Mouse (Mus musculus) lung, postnatal 0 days (tissue): Measurements from ENCODE around the gene Pmm1. TPM values are rescaled to one million over a fixed set of nuclear protein-coding genes. Genes with fewer than 3 reads are reported as not detected.

Experiments used
- ATAC-seq: fragments of 200-750 bp; cut with Nextera tagmentation; 2 replicates; pipeline ENCODE4 v1.8.0; 2017; ENCODE audit warnings: moderate library complexity
- DNase-seq: peaks from one replicate; pipeline ENCODE4 v3.0.0-alpha.2; 2016; ENCODE audit warnings: low spot score
- H3K27ac ChIP-seq: fragments of 300-500 bp; sonication (generic); 2 replicates; pipeline ENCODE4 v1.5.1; 2014; ENCODE audit warnings: antibody characterized with exemption, mild to moderate bottlenecking, low read length, mixed read lengths
- H3K27me3 ChIP-seq: fragments of 300-500 bp; sonication (generic); replicated peaks from 2 replicates; pipeline ENCODE4 v1.6.1; 2014; ENCODE audit warnings: low read length, mixed read lengths; ENCODE audit not compliant: insufficient read depth
- H3K36me3 ChIP-seq: fragments of 300-500 bp; sonication (generic); 2 replicates; pipeline ENCODE4 v1.6.1; 2014; ENCODE audit warnings: low read length, mixed read lengths; ENCODE audit not compliant: insufficient read depth
- H3K4me1 ChIP-seq: fragments of 300-500 bp; sonication (generic); 2 replicates; pipeline ENCODE4 v1.6.1; 2014; ENCODE audit warnings: antibody characterized with exemption, low read depth, low read length, mixed read lengths; ENCODE audit not compliant: insufficient read depth
- H3K4me2 ChIP-seq: fragments of 300-500 bp; sonication (generic); replicated peaks from 2 replicates; pipeline ENCODE4 v1.6.1; 2014; ENCODE audit warnings: low read depth, mild to moderate bottlenecking, low read length, moderate library complexity, mixed read lengths
- H3K4me3 ChIP-seq: fragments of 300-500 bp; sonication (generic); 2 replicates; pipeline ENCODE4 v1.5.1; 2014; ENCODE audit warnings: low read depth, low read length
- H3K9ac ChIP-seq: fragments of 300-500 bp; sonication (generic); replicated peaks from 2 replicates; pipeline ENCODE4 v1.6.1; 2014; ENCODE audit warnings: low read depth, mild to moderate bottlenecking
- H3K9me3 ChIP-seq: fragments of 300-500 bp; sonication (generic); 2 replicates; pipeline ENCODE4 v1.6.1; 2016; ENCODE audit warnings: low read length, mixed read lengths
- CTCF ChIP-seq: IDR thresholded peaks from 2 replicates; pipeline ENCODE4 v1.5.1; 2016; ENCODE audit warnings: antibody characterized with exemption, mild to moderate bottlenecking
- EP300 ChIP-seq: IDR thresholded peaks from 2 replicates; pipeline ENCODE4 v1.6.1; 2016; ENCODE audit warnings: antibody characterized with exemption, mild to moderate bottlenecking, control low read depth
- WGBS: fragments of 180-500 bp; shearing (Covaris S2); extraction: QIAGEN DNeasy Blood & Tissue Kit; methylation state at CpG from one replicate; pipeline ENCODE4 v1.1.7; 2014; 5-methylcytosine and 5-hydroxymethylcytosine counted together
- polyA plus RNA-seq: library from polyadenylated mRNA; unstranded; fragments of >200 nt; fragmentation: Nextera tagmentation; extraction: Ambion mirVana; gene quantifications from 2 replicates; pipeline ENCODE4 v1.2.1, GENCODE M21; 2015

Gene Pmm1
- 22.1 and 23.4 TPM in 2 replicates for polyA plus RNA-seq

DNA sequence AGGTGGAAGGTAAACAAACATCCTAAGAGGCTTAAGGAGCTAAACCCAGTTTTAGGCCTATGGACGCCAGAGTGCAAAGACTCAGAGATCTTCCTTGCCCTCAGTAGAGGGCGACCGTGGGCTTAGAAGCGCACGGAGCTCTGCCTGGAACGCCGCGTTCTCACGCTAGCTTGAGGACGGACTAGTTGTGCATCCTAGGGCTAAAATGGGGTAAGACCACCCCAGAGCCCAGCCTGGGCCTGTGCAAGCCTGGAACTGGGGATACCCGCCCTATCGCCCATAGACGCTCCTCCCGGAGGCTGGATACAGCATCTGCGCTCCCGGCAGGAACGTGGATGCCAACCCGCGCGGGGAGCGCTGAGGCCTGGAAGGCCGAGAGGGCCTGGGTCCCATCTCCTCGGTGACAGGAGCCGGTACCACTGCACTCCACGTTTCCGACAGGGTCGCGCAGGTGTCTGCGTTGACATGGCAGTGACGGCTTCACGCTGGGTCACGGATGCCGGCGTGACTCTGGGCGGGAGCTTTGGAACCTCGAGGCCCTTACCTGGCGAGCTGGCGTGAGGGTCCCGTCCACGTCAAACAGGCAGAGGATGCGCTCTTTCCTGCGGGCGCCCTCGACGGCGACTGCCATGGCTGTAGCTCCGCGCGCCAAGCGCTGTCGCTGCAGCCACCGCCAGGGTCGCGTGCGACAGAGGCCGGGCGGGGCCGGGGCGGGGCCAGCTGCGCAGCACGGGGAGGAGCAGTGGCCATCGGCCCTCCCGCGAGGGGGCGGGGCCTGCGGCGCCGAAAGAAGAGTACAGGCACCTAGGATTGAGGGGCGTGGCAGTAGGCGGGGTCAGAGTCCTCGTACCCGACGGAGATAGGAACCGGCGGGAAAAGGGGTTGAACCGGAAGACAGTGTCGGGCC lies at the start of gene Pmm1:
TSS of gene Pmm1 (minus strand) at position 760 of the 907 bp plus-strand sequence.
- Histone ChIP-seq H3K4me3 (peak within 1 kb of the TSS; percentile 59), H3K36me3 (no peaks in the 10 kb centered on the region), H3K27me3 (no peaks in the 10 kb centered on the region), H3K9me3 (no peaks in the 10 kb centered on the region), H3K4me1 (no peaks in the 10 kb centered on the region), H3K27ac (peak within 1 kb of the TSS; percentile 82), H3K9ac (peak within 1 kb of the TSS; percentile 62), H3K4me2 (peak within 1 kb of the TSS; percentile 100)
- DNase-seq: peak; percentile 99
- peak; percentile 99 for ATAC-seq
- TF ChIP-seq EP300: no peak
- TF ChIP-seq CTCF: peak; percentile 82
- WGBS: under 1% methylated on average over 60 of the region's 77 CpGs

DNA sequence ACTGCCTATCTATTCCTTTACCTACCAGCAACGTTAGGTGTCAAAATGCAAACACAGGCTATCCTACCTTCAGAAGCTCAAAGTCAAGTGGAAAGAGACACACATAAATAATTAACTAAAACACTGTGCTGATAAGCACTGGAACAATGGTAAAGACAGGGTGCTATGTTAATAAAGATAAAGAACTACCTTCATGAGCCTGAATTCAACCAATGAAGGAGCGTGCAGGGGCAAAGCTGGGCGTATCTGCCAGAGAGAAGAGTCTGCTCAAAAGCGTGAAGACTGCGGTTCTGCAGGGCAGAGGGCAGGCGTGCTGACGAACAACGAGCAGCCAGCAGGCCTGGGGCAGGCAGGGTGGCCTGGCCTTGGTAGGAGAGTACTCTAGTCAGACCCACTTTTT lies 43.5 kb upstream of the Pmm1 start:
- DNase-seq (no peak), ATAC-seq (no peak)
- TF ChIP-seq EP300 (no peak), CTCF (no peak)
- H3K27ac ChIP-seq: no peak overlapping the region
- no peaks in the 10 kb centered on the region for H3K27me3 ChIP-seq
- peaks cover 7% of the 10 kb centered on the region; the same call in 1 of the 2 replicates for H3K36me3 ChIP-seq
- no peak overlapping the region for H3K9ac ChIP-seq
- H3K9me3 ChIP-seq: no peaks in the 10 kb centered on the region
- 73% methylated on average over 8 of the region's 8 CpGs for WGBS
- H3K4me3 ChIP-seq: no peak overlapping the region
- H3K4me2 ChIP-seq: no peak overlapping the region
- no peaks in the 10 kb centered on the region for H3K4me1 ChIP-seq

DNA sequence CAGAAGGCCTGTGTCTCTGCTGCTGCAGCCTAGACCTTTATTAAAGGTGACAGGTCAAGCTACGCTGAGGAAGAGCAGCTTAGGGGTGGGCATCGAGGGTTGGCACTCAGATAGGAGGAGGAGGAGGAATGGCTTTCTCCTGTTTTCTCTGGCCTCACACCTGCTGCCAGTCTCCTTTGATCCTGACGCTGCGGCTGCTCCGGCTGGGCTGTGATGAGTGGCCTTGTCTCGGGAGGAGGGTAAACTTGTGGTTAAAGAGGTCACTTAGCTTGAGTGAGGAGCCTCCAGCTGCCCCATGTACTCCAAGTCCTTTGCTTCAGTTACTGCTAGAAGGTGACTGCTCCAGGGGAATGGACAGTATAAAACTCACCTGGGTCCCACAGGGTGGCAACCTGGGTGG lies 33.3 kb upstream of the Pmm1 start:
- Histone ChIP-seq H3K9ac (no peak overlapping the region), H3K4me1 (no peaks in the 10 kb centered on the region), H3K36me3 (0 out of 2 replicates have a peak, but pooled peaks cover 14% of the 10 kb centered on the region), H3K4me3 (no peak overlapping the region), H3K27ac (no peak overlapping the region), H3K27me3 (no peaks in the 10 kb centered on the region), H3K9me3 (no peaks in the 10 kb centered on the region), H3K4me2 (no peak overlapping the region)
- TF ChIP-seq CTCF: no peak
- no peak for TF ChIP-seq EP300
- DNase-seq (no peak), ATAC-seq (no peak)
- 57% methylated on average over 6 of the region's 6 CpGs for WGBS

DNA sequence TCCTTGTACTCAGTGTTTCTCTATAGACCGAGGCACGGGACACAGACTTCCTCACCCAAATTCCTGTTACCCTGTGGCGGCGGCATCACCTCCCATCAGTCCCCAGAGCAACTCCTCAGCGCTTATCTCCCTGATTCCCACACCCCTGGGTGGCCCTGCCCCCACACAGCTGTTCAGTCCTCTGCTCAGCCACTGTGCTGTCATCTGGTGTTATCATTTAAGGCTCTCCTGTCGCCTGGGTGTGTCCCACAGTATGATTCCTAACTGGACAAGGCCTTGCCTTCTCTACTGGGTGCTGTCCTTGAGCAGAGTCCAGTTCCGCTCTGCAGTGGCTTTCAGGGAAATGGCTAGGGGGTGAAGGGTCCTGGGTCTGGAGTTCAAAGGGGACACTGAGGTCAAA lies 29.8 kb upstream of the Pmm1 start:
- Histone ChIP-seq H3K27me3 (no peaks in the 10 kb centered on the region), H3K36me3 (0 out of 2 replicates have a peak, but pooled peaks cover 11% of the 10 kb centered on the region), H3K9ac (no peak overlapping the region), H3K9me3 (no peaks in the 10 kb centered on the region), H3K4me3 (no peak overlapping the region), H3K27ac (no peak overlapping the region), H3K4me1 (no peaks in the 10 kb centered on the region), H3K4me2 (no peak overlapping the region)
- no peak for TF ChIP-seq CTCF
- TF ChIP-seq EP300: no peak
- ATAC-seq (no peak), DNase-seq (no peak)
- 42% methylated on average over 7 of the region's 7 CpGs for WGBS

DNA sequence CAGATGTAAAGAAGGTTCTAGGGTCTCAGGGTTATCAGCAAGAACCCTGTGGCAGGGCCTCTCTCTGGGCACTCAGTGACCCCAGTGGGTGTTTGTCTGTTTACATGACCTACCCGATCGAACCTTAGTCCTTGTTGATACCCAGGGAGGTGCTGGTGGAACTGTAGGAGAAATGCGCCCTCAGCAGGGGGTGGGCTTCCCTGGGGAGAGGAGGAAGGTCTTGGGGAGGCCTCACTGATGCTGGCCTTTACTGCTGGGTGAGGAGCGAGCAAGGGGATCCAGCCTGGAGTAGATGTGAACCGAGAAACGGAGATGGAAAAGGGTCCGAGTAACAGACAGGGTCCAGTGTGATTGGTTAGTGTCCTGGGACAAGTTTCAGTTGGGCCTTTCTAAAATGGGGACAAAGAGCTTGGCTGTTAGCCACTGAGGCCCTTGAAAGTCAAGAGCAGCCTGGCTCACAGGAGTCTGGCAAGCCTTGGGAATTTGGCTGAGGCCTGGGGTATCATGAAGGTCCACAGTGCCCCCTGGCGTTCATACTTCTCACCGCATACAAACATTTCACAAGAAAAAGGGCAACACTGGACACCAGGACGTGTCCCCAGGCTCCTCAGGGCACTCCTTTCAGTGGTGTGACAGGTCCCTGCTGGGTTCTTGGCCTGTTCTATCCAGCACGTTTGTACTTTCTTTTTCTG lies 28.8 kb upstream of the Pmm1 start:
- Histone ChIP-seq H3K27me3 (no peaks in the 10 kb centered on the region), H3K4me1 (no peaks in the 10 kb centered on the region), H3K36me3 (0 out of 2 replicates have a peak, but pooled peaks cover 11% of the 10 kb centered on the region), H3K9ac (no peak overlapping the region), H3K4me2 (no peak overlapping the region), H3K4me3 (no peak overlapping the region), H3K9me3 (no peaks in the 10 kb centered on the region), H3K27ac (no peak overlapping the region; the same call in 1 of the 2 replicates)
- WGBS: 21% methylated on average over 11 of the region's 11 CpGs
- TF ChIP-seq EP300 (no peak), CTCF (peak; percentile 87)
- DNase-seq: peak; percentile 96
- ATAC-seq: peak; percentile 93

DNA sequence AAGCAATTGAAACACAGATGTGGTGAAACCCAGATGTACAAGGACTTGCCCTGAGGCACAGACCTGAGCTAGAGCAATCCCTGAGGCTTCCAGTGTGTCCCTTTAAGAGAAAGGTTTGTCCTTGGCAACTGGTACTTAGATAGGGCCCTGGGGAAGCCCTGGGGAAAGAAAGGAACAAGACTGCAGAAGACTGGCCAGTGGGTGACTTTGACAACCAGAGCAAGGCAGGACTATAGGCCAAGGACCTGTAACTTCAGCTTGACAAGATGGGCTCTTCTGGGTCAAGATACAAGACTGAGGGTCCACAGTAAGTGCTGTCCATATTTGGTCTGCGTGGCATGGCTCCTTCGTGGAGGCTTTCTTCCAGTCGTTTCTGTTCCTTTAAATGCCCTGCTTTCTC lies 26.9 kb upstream of the Pmm1 start, which contains the start of gene Xrcc6:
TSS of gene Xrcc6 (plus strand) at position 190 of the 400 bp plus-strand sequence.
- WGBS: 78% methylated on average over 3 of the region's 3 CpGs
- H3K36me3 ChIP-seq: 0 out of 2 replicates have a peak, but pooled peaks cover under 1% of the 10 kb centered on the region
- no peak within 1 kb of the TSS for H3K27ac ChIP-seq
- no peak for ATAC-seq
- H3K4me1 ChIP-seq: no peaks in the 10 kb centered on the region
- no peak within 1 kb of the TSS for H3K4me2 ChIP-seq
- no peak within 1 kb of the TSS for H3K9ac ChIP-seq
- no peak for DNase-seq
- H3K9me3 ChIP-seq: no peaks in the 10 kb centered on the region
- H3K4me3 ChIP-seq: no peak within 1 kb of the TSS
- H3K27me3 ChIP-seq: no peaks in the 10 kb centered on the region
- no peak for TF ChIP-seq EP300
- no peak for TF ChIP-seq CTCF
